Mouse (Mus musculus) ES-CJ7 (cell line): ENCODE data around the gene M1ap.
A peak's percentile ranks its signal among the peaks of the same experiment; 100 is the strongest.

Experiments used
- DNase-seq: peaks from one replicate; pipeline ENCODE4 v3.0.0; 2011; ENCODE audit warnings: low read depth, low spot score

Gene M1ap

GRCm38 (mm10) chr6:82934616-82935230 lies 12.0 kb upstream of the M1ap start:
- DNase-seq: no peak

DNA sequence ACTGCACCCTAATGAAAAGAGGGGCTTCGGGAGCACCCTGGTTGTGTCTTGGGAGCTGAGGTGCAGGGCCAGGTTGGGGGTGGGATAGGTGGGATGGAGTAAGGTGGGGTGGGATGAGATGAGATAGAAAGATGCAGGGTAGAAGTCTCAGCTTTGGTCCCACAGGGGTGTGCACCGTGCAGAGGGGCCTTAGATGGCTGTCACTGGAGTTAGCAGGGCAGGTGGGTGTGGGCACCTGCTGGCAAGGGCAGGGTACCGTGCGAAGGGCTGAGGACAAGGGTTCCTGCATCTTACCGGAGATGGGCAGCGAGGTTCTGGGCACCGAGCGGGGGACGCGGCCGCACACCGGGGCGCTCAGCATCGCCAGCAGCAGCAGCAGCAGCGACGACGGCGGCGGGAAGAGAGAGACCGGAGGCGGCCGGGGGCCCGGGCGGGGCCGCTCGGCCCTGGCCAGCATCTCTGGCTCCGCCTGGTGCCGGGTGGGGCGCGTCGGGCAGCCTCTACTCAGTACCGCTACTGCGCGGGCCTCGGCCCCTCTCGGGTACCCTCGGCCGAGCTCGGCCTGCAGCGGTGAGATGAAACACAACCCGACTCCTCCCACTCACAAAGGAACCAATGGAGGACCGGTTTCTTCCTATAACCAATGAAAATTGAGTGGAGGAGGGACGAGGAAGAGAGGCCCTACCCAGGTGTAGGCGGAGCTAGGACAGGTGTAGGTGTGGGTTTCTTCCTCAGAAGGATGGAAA lies 7.4 kb upstream of the M1ap start, which contains the start of gene Sema4f:
TSS of gene Sema4f (minus strand) at position 603 of the 746 bp plus-strand sequence.
- peak; percentile 92 for DNase-seq

DNA sequence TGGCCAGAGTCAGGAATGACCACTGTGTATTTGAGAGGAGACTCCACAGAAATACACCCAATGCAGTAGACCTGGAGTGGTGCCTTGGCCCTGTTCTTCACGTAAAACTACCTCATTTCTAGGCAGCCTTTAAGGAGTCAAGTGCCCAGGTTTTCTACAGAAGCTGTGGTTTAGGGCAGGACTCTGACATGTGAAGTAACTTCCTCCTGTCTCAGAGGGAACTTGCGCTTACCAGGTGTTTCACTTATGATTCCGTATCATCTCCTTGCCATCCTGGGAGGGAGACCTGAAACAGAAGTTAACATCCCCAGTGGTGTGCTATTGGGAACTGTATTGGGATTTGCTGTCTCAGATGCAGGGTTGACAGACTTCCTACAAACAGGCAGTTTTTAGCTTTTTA lies 5.9 kb upstream of the M1ap start:
- no peak for DNase-seq

- DNase-seq: peak; percentile 86
Measured at GRCm38 (mm10) chr6:82945750-82946149, 952 bp upstream of the M1ap start.

DNA sequence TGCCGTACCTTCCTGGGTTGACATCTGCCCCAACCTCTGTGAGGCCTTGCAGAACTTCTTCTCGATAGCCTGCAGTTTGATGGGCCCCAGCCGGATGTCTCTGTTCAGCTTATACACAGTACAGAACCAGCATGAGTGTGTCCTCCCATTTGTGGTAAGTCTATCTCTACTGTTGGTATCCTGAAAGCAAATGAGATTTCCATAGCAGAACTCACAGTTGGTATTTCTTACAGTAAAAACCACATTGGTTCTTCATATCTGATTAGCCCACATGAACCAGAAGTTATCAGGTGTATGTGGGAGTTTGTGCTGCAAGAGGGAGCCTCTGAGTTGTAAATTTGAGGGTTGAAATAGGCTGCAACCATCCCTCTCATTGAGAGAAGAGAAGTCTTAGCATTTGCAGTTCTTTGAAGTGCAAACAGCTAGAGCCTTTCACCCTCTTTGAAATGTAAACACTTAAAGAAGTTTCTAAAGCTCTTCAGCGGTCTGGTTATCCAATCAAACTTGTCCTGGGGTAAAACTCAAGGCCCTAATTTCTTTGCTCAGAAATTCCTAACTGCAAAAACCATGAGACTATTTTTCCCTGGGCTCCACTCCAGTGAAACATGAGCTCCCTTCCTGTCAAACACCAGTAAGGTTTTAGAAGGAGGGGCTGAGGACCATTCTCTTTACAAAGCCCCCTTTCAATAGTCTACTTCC lies 10.0 kb downstream of the M1ap start:
- peak; percentile 59 for DNase-seq

GRCm38 (mm10) chr6:82961664-82962063 lies 15.0 kb downstream of the M1ap start:
- DNase-seq: no peak

DNA sequence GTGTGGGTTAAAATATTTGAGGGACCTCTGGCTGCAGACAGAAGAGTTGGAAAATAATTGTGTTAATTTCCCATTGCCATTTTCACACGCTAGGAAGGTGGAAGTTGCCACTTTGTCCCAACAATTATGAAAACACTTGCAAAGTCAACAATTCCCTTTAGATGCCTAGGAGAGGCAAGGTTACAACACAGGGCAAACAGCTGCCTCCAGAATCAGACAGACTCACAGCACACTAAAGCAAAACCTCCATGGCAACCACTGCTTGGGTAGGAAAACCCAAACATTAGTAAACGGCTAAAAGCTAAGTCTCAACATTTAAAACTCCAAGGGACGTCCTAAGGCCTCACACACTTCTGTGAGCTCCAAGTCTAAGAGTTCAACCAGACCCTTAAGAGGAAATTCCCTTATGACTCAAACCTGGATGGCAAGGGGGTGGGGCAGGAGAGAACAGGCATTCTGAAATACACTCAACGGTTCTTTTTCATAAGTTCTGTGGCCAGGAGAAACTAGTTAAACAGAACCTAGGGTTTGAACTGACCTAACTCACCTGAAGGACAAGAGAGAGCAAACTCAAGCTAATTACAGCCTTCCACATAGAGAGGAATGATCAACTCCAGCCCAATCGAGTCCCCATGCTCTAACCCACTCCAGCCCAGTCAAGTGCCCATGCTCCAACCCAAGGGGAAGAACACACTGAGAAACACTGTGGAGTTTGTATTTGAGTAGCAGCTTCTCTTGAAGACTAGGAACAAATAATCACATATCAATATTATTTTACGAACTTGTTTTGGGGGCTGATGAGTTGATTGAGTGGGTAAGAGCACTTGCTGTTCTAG lies 22.8 kb downstream of the M1ap start:
- DNase-seq: no peak

DNA sequence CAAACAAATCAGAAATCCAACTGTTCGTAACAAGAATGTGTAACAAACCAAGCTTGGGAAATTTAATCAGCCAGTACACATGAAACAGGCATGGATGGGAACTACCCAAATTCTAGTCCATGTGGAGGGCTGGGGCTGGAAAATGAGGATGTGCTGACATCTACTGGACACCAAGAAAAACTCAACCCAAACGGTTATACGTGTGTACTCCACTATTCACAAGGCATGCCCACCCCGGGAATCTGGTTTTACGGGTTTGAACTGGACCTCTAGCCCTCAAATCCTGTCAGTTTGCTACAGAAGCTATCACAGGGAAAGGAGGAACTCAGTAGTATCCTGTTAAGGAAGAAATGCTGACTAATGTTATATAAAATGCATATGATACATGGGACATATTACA lies 24.3 kb downstream of the M1ap start:
- peak; percentile 81 for DNase-seq

GRCm38 (mm10) chr6:82987411-82987971 lies 40.8 kb downstream of the M1ap start:
- DNase-seq: no peak

GRCm38 (mm10) chr6:82993696-82994095 lies 47.0 kb downstream of the M1ap start:
- DNase-seq: no peak

DNA sequence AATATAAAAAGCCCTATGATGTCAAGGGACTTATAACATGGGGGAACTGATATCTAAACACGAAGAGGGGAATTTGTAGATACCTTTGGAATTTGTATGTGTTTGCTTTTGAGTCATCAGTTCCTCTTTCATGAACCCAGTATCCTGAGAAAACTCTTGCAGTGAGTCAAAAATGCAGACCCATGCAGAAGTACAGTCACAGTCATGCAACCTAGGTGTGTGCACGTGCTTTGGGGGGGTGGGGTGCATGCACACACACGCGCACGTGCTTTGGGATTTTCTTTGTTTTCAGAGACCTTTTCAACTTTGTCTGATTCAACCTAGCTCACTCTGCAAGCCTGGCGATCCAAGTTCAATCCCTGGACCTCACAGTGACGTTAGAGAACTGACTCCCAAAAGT lies 47.7 kb downstream of the M1ap start:
- DNase-seq: no peak

- peak; percentile 94 for DNase-seq
Measured at GRCm38 (mm10) chr6:82996740-82997315, 50.1 kb downstream of the M1ap start.

DNA sequence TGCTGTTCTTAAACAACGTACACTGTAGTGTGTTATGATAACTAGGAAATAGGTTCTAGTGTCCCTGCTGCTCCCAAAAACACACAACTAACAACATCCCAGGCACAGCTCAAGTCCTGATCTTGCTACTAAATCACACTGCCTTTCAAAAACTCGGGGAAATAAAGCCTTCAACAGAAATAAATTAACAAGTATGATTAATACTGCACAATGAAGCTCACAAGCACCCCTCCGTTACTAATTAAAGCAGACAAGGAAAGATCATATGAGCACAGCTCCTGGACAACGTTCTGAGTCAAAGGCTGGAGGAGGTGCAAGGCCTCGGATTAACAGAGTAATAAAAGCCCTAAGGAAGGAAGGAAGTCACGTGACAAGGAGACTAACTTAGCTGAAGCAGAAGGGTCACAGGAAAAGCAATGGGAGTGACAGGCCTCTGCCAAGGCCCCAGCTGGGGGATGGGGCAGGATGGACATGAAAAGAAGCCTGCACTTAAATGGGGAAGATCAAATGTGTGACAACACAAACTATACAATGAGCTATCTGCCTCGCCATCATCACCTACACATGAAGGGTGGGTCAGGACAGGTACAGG lies 50.9 kb downstream of the M1ap start:
- DNase-seq: no peak

DNA sequence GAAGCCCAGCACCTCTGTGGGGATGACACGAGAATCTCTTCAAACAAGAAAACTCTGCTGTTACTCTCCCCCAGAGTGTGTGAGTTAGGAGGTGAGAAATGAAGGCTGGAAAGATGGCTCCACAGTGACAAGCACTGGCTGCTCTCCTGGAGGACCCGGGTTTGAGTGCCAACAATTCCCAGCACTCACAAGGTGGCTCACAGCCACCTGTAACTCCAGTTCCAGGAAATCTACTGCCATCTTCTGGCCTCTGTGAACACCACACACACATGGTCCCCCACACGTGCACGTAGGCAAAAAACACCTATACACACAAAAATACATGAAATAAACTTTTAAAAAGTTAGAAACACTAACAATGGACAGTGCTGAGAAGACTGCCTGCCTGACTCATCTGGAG lies 51.6 kb downstream of the M1ap start:
- peak; percentile 43 for DNase-seq

DNA sequence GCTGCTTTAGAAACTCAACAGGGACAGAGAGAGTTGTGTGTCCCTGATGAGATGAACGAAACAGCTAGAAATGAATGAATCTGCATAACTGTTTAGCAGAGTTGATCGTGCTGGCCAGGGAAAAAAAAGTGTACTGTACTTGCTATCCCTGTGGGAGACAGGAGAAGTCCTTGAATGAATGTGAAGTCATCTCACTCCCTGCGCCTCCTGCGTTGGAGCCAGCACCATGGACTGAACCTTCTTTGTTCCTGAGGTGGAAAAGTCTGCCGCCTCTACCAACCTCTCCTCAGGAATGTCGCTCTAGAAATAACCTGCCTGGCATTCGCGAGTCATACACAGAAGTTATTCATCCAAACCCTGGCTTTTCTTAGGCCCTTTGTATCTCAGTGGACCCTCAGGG lies 53.3 kb downstream of the M1ap start:
- DNase-seq: no peak

DNA sequence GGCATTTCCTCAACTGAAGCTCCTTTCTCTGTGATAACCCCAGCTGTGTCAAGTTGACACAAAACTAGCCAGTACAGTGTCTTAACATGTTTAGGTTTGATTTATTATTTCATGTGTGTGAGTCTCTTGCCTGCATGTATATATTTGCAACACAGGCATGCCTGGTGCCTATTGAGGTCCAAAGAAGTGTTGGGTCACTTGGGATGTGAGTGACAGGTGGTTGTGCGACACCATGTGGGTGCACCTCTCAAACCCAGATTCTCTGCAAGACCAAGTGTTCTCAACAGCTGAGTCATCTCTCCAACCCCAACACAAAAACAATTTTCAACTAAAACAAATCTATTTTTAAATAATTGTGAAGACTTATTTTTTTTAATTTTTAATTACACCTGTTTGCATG lies 56.4 kb downstream of the M1ap start:
- DNase-seq: no peak

GRCm38 (mm10) chr6:83003850-83004249 lies 57.1 kb downstream of the M1ap start:
- DNase-seq: no peak

- no peak for DNase-seq
Measured at GRCm38 (mm10) chr6:83004309-83004708, 57.6 kb downstream of the M1ap start.

- DNase-seq: no peak
Measured at GRCm38 (mm10) chr6:83004872-83005271, 58.2 kb downstream of the M1ap start.

- DNase-seq: no peak
Measured at GRCm38 (mm10) chr6:83005444-83006011, 58.8 kb downstream of the M1ap start.
